Mouse (Mus musculus): Measurements from ENCODE around the gene Ddx51.

Ddx51 gene

GRCm38 (mm10) chr5:110659682-110660081, 6.4 kb downstream of the Ddx51 start:
- DNase-seq (ENCODE audit: low spot score in 2 of 2) = no peak

- DNase-seq (ENCODE audit: low spot score in 2 of 2) = no peak
These were observed 10.8 kb downstream of the Ddx51 start for GRCm38 (mm10) chr5:110664041-110664440.

GRCm38 (mm10) chr5:110664750-110665269, 11.6 kb downstream of the Ddx51 start:
- DNase-seq (ENCODE audit: low spot score in 2 of 2) = no peak

GRCm38 (mm10) chr5:110665486-110666121, 12.4 kb downstream of the Ddx51 start:
- DNase-seq (ENCODE audit: low spot score in 2 of 2) = no peak

- DNase-seq (ENCODE audit: low spot score in 2 of 2) = no peak
These were observed 28.8 kb downstream of the Ddx51 start for GRCm38 (mm10) chr5:110682041-110682440.

GRCm38 (mm10) chr5:110698617-110699016, 45.4 kb downstream of the Ddx51 start:
- DNase-seq (ENCODE audit: low spot score in 2 of 2) = no peak

- no peak for DNase-seq (ENCODE audit: low spot score in 2 of 2)
These were observed 50.8 kb downstream of the Ddx51 start for GRCm38 (mm10) chr5:110704004-110704403.

- no peak for DNase-seq (ENCODE audit: low spot score in 2 of 2)
These were observed 56.0 kb downstream of the Ddx51 start for GRCm38 (mm10) chr5:110709256-110709655.
